Mouse (Mus musculus) pancreas, adult 10 weeks (tissue): ENCODE results near the gene Rpgr. TPM values are rescaled to one million over a fixed set of nuclear protein-coding genes. Genes with fewer than 3 reads are reported as not detected.

ENCODE experiments used
- polyA plus RNA-seq: library from polyadenylated mRNA; stranded (reverse); fragments of 350-450 nt; fragmentation: Illumina TruSeq; extraction: RNeasy Lipid Tissue Mini Kit (QIAGEN cat#74804); gene quantifications from one replicate; pipeline ENCODE4 v1.2.3, GENCODE M21; 2015; ENCODE audit warnings: low read depth, low replicate concordance; ENCODE audit not compliant: insufficient read depth

The Rpgr gene
- 1.4 TPM for polyA plus RNA-seq

DNA sequence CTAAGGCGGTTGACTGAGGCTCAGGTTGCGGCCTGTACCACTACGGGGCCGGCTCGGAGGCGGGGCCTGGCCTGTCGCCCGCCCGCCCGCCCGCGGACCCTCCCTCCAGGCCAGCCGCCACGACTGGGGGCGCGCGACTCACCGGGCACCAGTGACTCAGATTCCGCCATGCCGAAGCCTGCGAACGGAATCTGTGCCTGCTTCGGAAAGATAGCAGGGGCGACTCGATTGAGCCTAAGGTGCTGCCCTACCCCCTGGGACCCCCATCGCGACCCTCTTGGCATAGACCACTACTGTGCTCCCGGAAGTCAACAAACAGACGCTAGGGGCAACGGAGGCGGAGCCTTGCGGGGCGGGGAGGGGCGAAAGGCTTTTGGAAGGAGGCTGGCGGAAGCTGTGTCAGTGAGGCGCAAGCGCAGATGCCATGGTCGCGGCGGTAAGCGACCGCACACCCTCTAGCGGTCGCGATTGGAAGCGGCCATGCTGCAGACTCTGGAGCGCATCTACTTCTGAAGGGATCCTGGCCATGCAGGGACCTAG, at the start of gene Rpgr:
Gene Rpgr (minus strand): TSS at position 511 of the 540 bp plus-strand sequence.

GRCm38 (mm10) chrX:10251852-10252504, 35.3 kb upstream of the Rpgr start, which contains the start of gene Otc:
Gene Otc, plus strand, starts transcription at chrX:10252305.

DNA sequence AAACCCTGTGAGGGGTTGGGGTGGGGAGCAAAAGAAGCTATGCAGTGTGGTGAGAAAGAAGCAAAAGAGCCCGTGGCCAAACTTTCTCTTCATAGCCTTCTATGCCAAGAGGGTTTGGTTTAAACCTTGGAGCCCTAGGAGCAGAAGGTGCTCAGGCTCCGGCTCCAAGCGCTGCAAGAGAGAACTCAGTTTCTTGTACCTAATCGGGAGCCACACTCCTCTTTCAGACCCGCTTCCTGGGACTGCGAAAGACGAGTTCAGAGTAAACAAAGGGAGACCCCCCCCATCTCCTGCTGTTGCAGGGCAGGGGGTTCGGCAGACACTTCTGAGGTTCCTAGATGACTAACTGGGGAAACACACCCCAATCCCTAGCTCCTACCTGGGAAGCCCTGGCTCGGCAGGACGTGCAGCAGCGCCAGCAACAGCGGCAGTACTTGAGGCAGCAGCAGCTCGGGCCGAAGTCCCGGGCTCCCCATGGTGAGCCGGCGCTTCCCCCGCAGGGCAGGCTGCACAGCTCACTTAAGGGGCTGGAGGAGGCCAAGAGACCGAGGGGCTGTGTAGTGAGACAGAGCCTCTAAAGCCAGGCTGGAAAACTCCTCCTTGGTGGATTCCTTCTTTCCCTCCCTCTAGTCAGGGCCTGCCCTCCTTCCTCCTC, 99.5 kb downstream of the Rpgr start, which contains the start of gene Srpx:
Gene Srpx (minus strand): TSS at position 645 of the 655 bp plus-strand sequence.

Other genes with a start within 250 kb of the Rpgr start
- gene Srpx, start 99.2 kb downstream of the Rpgr start, polyA plus RNA-seq, result 5.1 TPM
- not detected for gene Otc, start 35.4 kb upstream of the Rpgr start, polyA plus RNA-seq